Mouse (Mus musculus) bone marrow, adult 2 months (tissue): ENCODE measurements around the gene P3h1. TPM values are rescaled to one million over a fixed set of nuclear protein-coding genes. Genes with fewer than 3 reads are reported as not detected.

Source experiments
- H3K27ac ChIP-seq: fragments of 200-500 bp; 2 replicates; pipeline ENCODE4 v1.5.1; 2012; ENCODE audit warnings: low read depth, mild to moderate bottlenecking, control low read depth, inconsistent platforms, low read length; ENCODE audit not compliant: control insufficient read depth, poor library complexity, insufficient read depth
- H3K4me1 ChIP-seq: fragments of 200-500 bp; 2 replicates; pipeline ENCODE4 v1.6.1; 2011; ENCODE audit warnings: low read length; ENCODE audit not compliant: control insufficient read depth, insufficient read depth
- H3K4me3 ChIP-seq: fragments of 200-500 bp; replicated peaks from 2 replicates; pipeline ENCODE3; 2011; ENCODE audit warnings: mild to moderate bottlenecking, low read depth, low read length, control low read depth; ENCODE audit not compliant: control insufficient read depth
- CTCF ChIP-seq: fragments of 200-500 bp; IDR thresholded peaks from 2 replicates; pipeline ENCODE4 v1.5.1; 2011; ENCODE audit warnings: low read length, control low read depth; ENCODE audit not compliant: control insufficient read depth, insufficient read depth
- POLR2A ChIP-seq: fragments of 200-500 bp; IDR thresholded peaks from 2 replicates; pipeline ENCODE4 v1.6.1; 2011; ENCODE audit warnings: low read depth, mild to moderate bottlenecking, control low read depth, low read length, borderline replicate concordance; ENCODE audit not compliant: control insufficient read depth
- WGBS: fragments of 180-500 bp; shearing (Covaris S2); methylation state at CpG from one replicate; pipeline ENCODE4 v1.1.7; 2018; 5-methylcytosine and 5-hydroxymethylcytosine counted together
- polyA plus RNA-seq: library from polyadenylated mRNA; stranded (reverse); fragments of >200 nt; gene quantifications from 2 replicates; pipeline ENCODE4 v1.2.4, GENCODE M21; 2011; ENCODE audit warnings: low replicate concordance; ENCODE audit not compliant: missing spikeins, insufficient read depth, insufficient read length

P3h1 gene
- polyA plus RNA-seq, 1 experiment, result 7.0 TPM

- Histone ChIP-seq H3K27ac (peak within 1 kb of the TSS; percentile 88), H3K4me1 (no peaks in the 10 kb centered on the region; the same call in 1 of the 2 replicates), H3K4me3 (peak within 1 kb of the TSS; percentile 85)
- peak; percentile 94 for TF ChIP-seq POLR2A
- no peak for TF ChIP-seq CTCF
- under 1% methylated on average over 61 of the region's 61 CpGs for WGBS
Measured at GRCm38 (mm10) chr4:119294415-119295133, 61.9 kb downstream of the P3h1 start, which contains the start of gene Ybx1. Gene Ybx1, minus strand, starts transcription at chr4:119294604.

- Histone ChIP-seq H3K4me3 (peak overlapping the region; percentile 43), H3K27ac (no peak overlapping the region), H3K4me1 (no peaks in the 10 kb centered on the region; the same call in 1 of the 2 replicates)
- TF ChIP-seq CTCF, result no peak
- no peak for TF ChIP-seq POLR2A
- 9% methylated on average over 6 of the region's 6 CpGs for WGBS
Measured at GRCm38 (mm10) chr4:119295134-119295453, 62.4 kb downstream of the P3h1 start.

- TF ChIP-seq POLR2A (no peak), CTCF (no peak)
- Histone ChIP-seq H3K27ac (no peak overlapping the region), H3K4me3 (no peak overlapping the region), H3K4me1 (no peaks in the 10 kb centered on the region)
- WGBS, result 61% methylated on average over 2 of the region's 2 CpGs
Measured at GRCm38 (mm10) chr4:119297361-119297760, 64.6 kb downstream of the P3h1 start.

Other genes starting within 250 kb of the P3h1 start
- 6.7 and 20.9 TPM in 2 replicates for gene Slc2a1, start 124.2 kb upstream of the P3h1 start, polyA plus RNA-seq
- 5.8 TPM in 2 replicates for gene Zfp691, start 58.7 kb upstream of the P3h1 start, polyA plus RNA-seq
- gene Ermap, start 42.9 kb upstream of the P3h1 start, polyA plus RNA-seq, result 173 and 189 TPM in 2 replicates
- 46.6 and 64.0 TPM in 2 replicates for gene Svbp, start 37.6 kb upstream of the P3h1 start, polyA plus RNA-seq
- gene Tmem269, start 14.7 kb upstream of the P3h1 start, polyA plus RNA-seq, result not detected in 2 replicates
- gene AU022252, start 203 bp upstream of the P3h1 start, polyA plus RNA-seq, result 2.4 and 5.0 TPM in 2 replicates
- gene Cldn19, start 22.5 kb downstream of the P3h1 start, polyA plus RNA-seq, result 0.54 and 1.2 TPM in 2 replicates
- gene Ybx1, start 61.7 kb downstream of the P3h1 start, polyA plus RNA-seq, result 212 and 389 TPM in 2 replicates
- gene Ppih, start 87.6 kb downstream of the P3h1 start, polyA plus RNA-seq, result 45.5 and 99.6 TPM in 2 replicates
- gene Ccdc30, start 182.6 kb downstream of the P3h1 start, polyA plus RNA-seq, result 2.3 and 3.7 TPM in 2 replicates
- 5.5 and 9.8 TPM in 2 replicates for gene Ppcs, start 189.5 kb downstream of the P3h1 start, polyA plus RNA-seq
- gene Zmynd12, start 189.9 kb downstream of the P3h1 start, polyA plus RNA-seq, result 3.3 TPM in 1 of 2 replicates, not detected in the other